Mouse (Mus musculus) urinary bladder, postnatal 25 days (tissue): ENCODE measurements around the gene Alox15.
"Not testable (repeated sequence)": the region's sequence is repeated elsewhere in the genome, so short reads cannot be mapped to it uniquely, and the experiment has no call there.

Source experiments
- DNase-seq: peaks from one replicate; pipeline ENCODE4 v3.0.0; 2022; ENCODE audit warnings: low spot score

The Alox15 gene

DNA sequence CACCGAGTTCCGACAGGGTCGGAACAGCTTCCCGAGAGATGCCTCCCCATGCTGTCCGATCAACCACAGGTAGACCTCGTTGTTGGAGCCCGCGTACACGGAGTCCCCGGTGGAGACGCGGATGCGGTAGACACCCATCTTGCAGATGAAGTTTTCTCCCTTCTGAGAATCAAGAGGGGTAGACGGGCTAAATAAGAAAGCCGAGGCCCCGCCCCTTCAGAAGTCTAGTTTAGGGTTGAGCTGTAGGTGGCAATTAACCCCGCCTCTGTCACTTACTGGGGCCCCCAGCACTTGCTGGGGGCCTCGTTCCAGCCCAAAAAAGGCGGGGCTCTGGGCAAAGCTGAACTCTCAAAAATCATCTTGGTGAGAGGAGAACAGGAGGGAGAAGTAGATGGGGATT is at the start of gene Alox15:
Gene Alox15 (minus strand): TSS at position 164 of the 400 bp plus-strand sequence.
- DNase-seq: no peak

- DNase-seq: no peak
Observed at GRCm38 (mm10) chr11:70389421-70389820, 37.6 kb upstream of the Alox15 start.

DNA sequence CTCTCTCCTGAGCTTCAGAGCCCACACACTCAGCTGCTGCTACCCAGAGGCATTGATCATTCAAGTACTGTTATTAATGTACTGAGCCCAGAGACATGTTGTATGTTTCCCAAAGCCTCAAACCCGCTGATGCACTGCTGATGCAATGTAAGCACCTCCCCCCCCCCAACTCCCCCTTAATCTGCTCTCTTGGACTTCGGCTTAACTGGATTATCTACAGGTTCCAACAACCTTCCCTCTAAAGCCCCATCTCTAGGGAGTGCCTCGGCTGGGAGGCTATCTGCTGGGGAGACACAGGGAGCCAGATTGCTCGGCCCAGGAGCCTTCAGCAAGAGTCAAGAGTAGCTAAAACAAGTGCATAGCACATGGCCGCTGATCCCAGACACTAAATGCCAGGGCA is 35.6 kb upstream of the Alox15 start:
- no peak for DNase-seq

GRCm38 (mm10) chr11:70384136-70384535 is 32.3 kb upstream of the Alox15 start:
- DNase-seq: no peak

- DNase-seq: no peak
Observed at GRCm38 (mm10) chr11:70381330-70381729, 29.5 kb upstream of the Alox15 start.

- no peak for DNase-seq
Observed at GRCm38 (mm10) chr11:70380478-70381005, 28.7 kb upstream of the Alox15 start.

- DNase-seq: no peak
Observed at GRCm38 (mm10) chr11:70376054-70376453, 24.2 kb upstream of the Alox15 start.

- no peak for DNase-seq
Observed at GRCm38 (mm10) chr11:70374302-70374701, 22.5 kb upstream of the Alox15 start.

DNA sequence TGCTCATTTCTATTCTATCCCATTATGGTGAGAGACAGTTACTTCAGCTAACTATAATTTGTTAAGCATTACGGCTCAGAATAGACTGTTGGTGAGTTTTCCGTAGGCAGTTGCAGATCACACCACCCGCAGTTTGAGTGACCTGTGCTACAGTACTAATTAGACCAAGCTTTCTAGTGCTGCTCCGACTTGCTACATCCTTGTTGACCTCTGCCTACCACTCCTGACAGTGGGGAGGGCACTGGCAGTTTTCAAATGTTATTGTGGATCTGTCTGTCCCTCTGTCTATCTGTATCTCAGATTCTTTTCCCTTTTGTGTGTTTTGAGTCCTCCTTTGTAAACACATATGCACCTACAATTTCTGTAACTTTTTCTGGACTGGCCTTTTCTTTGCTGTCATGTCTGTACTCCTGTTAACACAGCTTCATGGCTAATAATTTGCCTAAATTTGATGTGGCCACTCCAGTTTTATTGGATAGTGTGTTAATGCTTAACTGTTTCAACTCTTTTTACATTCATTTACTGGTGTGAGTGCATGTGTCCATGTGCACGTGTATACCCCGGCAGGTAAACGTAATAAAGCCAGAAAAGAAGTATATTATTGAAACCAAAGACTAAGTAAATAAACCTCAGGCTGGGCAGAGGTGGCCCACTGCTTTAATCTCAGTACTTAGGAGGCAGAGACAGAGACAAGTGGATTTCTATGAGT is 21.2 kb upstream of the Alox15 start:
- DNase-seq: no peak

- no peak for DNase-seq
Observed at GRCm38 (mm10) chr11:70372396-70372795, 20.6 kb upstream of the Alox15 start.

DNA sequence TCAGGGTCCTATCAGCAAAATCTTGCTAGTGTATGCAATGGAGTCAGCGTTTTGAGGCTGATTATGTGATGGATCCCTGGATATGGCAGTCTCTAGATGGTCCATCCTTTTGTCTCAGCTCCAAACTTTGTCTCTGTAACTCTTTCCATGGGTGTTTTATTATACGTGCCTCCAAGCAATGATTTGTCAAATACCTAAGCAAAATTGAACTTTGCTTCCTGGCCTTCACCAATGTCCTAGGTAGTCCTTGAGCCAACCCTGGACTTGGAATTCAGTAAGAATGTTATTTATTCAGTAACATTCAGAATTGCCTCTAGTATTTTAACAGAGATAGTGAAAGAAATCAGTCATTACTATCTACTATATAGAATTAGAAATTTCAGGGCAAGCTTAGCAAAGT is 16.8 kb upstream of the Alox15 start:
- not testable (repeated sequence) for DNase-seq

GRCm38 (mm10) chr11:70367701-70368100 is 15.9 kb upstream of the Alox15 start:
- DNase-seq: not testable (repeated sequence)

DNA sequence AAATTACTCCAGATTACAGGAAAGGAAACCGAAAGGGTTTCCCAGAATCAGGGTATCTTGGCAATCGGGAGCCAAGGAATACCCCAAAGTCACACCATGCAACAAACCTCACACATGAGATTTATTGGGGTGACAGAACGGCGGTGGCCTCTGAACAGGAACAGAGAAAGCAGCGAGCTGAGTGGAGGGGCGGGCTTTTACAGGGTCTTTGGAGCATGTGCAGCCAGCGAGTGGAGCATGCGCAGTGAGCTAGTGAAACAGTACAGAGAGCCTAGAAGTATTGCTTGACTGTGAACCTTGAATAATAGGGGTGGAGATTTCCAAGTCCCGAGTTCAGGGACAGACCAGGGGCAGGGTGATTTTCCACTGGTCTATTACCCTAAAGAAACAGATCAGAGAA is 3.2 kb downstream of the Alox15 start:
- no peak for DNase-seq

- DNase-seq: no peak
Observed at GRCm38 (mm10) chr11:70347861-70348260, 4.0 kb downstream of the Alox15 start.

DNA sequence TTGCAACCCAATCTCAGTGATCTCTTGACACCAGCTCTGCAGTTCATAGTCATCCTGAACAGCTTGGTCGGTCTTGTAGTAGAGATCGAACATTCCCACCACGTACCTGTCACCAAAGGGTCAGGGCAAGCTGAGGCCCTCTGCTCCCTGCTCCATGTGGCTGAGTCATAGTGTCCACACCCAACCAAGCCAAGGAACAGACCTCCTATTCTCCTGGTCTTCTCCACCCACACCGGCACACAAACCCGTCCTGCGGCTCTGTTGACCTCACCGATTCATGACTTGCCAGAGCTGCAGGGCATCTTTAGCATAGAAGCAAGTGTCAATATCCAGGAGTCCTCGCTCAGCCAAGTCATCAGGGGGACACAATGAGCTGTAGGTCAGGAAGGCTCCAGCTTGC is 6.3 kb downstream of the Alox15 start:
- no peak for DNase-seq

- no peak for DNase-seq
Observed at GRCm38 (mm10) chr11:70345061-70345460, 6.8 kb downstream of the Alox15 start.

DNA sequence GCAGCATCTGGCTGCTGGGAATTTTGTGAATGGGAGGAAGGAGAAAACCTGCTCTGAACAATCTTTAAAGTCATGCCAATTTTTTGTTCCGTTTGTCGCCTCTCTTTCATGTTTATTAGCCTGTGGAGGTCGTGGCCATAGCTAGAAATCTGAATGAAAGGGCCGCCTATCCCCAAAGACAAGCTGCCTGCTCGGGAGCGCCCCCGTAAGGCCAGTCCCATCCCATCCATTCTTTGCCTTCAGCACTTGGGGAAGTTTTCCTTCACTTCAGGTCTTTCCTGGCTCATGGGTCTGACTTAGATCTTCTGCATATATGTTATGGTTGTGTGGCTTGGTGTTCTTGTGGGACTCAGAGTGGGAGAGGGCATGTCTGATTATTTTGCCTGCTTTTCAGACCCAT is 12.3 kb downstream of the Alox15 start:
- no peak for DNase-seq

DNA sequence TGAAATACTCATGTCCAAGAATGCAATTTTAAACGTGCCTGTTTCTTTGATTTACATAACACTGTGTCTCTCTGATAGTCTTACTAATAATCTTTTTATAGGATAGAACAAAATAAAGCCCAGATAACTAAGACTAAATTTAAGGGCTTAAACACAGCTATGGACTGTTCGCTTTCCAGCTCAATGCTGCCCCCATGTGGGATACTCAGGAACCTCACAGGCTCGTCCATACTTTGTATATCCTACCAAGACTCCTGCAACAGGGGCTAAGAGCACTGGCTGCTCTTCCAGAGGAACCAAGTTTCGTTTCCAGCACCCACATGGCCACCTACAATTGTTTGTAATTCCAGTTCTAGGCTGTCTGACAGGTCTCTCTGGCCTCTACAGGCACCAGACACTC is 17.4 kb downstream of the Alox15 start:
- peak; percentile 66 for DNase-seq

DNA sequence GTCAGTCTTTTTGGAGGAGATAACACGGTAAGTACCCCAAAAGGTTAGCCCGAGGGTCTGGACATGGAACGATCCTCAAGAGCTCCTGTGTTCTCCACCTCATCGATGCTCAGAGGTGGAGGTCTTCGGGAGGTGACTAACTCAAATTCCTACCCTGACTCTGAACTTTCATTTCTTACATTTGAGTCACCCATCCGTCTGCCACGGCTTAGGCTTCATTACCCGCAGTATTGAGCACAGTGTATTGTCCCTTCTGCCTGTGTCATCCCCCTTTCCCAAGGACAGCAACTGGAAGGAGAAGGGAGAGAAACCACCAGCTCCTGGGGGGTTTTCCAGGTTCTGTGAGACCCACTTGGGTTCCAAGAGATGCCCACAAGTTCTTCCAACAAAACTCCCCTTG is 27.1 kb downstream of the Alox15 start:
- DNase-seq: no peak

DNA sequence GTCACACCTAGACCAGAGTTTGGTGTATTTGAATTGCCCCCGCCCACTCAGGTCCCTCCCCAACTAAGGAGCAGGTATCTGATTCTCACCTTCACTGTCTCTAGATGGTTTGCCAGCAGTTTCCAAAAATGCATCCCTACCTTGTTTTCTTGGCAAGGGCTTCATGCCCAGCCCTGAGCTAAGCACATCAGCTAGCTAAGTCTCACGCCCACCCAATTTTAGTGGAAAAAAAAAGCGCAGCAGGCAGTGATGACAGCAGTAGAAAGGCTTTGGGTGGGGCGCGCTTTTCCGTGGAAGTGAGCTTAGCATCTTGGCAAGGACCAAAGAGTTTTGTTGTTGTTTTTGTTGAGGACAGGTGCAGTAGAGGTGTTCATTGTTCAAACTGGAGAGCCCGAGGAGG is 29.3 kb downstream of the Alox15 start, which contains the start of gene Alox12e:
Gene Alox12e (minus strand): TSS at position 101 of the 400 bp plus-strand sequence.
- DNase-seq: no peak

- DNase-seq: peak; percentile 65
Observed at GRCm38 (mm10) chr11:70321664-70322063, 30.2 kb downstream of the Alox15 start.

DNA sequence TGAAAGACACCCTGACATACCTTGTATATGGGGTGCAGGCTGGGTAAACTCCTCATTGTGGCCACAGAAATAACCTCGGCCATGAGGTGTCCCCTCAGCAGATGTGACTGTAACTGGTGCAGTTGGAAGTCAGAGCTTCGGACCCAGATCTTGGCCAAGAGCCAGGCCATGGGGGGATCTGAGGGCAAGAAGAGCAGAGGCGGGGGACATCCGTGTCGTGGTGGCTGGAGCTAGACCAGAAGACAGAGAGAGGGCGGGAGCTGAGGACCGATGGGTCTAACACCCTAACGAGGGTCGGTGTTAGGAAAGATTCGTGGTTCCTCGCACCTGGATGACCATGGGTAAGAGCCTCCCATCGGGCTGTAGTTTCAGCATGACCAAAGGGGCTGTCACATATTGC is 32.2 kb downstream of the Alox15 start:
- DNase-seq: no peak

GRCm38 (mm10) chr11:70313833-70314232 is 38.0 kb downstream of the Alox15 start:
- DNase-seq: peak; percentile 23

GRCm38 (mm10) chr11:70309341-70309740 is 42.5 kb downstream of the Alox15 start:
- DNase-seq: peak; percentile 28
